Mouse (Mus musculus) megakaryocyte, embryonic 14.5 days (primary cell): ENCODE results near the gene Pacrg.

Source experiments
- FLI1 ChIP-seq: IDR thresholded peaks from 2 replicates; pipeline ENCODE4 v1.6.1; 2012; ENCODE audit warnings: low read length, inconsistent platforms, mixed read lengths
- GATA1 ChIP-seq: IDR thresholded peaks from 3 replicates; pipeline ENCODE4 v1.6.1; 2012; ENCODE audit warnings: mixed read lengths, low read length, inconsistent platforms, borderline replicate concordance

GRCm38 (mm10) chr17:10369961-10370659 is 470.0 kb downstream of the Pacrg start:
- TF ChIP-seq GATA1 (no peak), FLI1 (no peak)
